In genomic region chr1:58945523-58945922, GRCm38 (mm10) we compare ENCODE assay signal across 20 mouse cellular contexts. TPM values are rescaled to one million over a fixed set of nuclear protein-coding genes. Genes with fewer than 3 reads are reported as not detected.
DNase-seq lines count a peak whose midpoint lies in the region; ATAC-seq lines count a peak whose summit lies in the region.
"Had no signal": no experiment of that assay in that cellular context is flagged by ENCODE, and none has a peak within 500 bp of the region (broad histone marks: within the 10 kb centered on the region; RNA-seq: fewer than 3 reads in every experiment).

No protein-coding gene starts in this region.

- H3K4me2 ChIP-seq in heart, embryonic 13.5 days: no peak overlapping the region
- H3K4me2 ChIP-seq: embryonic facial prominence, embryonic 15.5 days; hindbrain, embryonic 14.5 days; limb, embryonic 12.5 days; liver, embryonic 15.5 days; midbrain, embryonic 11.5 days; neural tube, embryonic 12.5 days had no signal

- no peak overlapping the region for H3K4me3 ChIP-seq in heart, embryonic 13.5 days
- H3K4me3 ChIP-seq: embryonic facial prominence, embryonic 15.5 days; forebrain, embryonic 10.5 days; limb, embryonic 12.5 days; liver, embryonic 15.5 days; neural tube, embryonic 12.5 days had no signal

- peaks cover 24% of the 10 kb centered on the region for H3K36me3 ChIP-seq in heart, embryonic 13.5 days

- H3K9me3 ChIP-seq in heart, embryonic 13.5 days: no peaks in the 10 kb centered on the region
- H3K9me3 ChIP-seq: embryonic facial prominence, embryonic 15.5 days; forebrain, embryonic 10.5 days; limb, embryonic 12.5 days; liver, embryonic 15.5 days; neural tube, embryonic 12.5 days had no signal

- DNase-seq in heart, postnatal 36 days: no peak
- DNase-seq in kidney, adult 8-10 months: peak; percentile 67 to 81
- DNase-seq in kidney, postnatal 10 days: no peak
- DNase-seq in NIH3T3 (ENCODE audit: low read depth): peak; percentile 13
- DNase-seq in adrenal gland, postnatal 10 days: peak; percentile 52
- no peak for DNase-seq in T-cell, adult 2 months (ENCODE audit: low spot score)
- DNase-seq: cerebellum, postnatal 14 days; embryo, embryonic 11 days; right cerebral cortex, postnatal 25 days; thymus, postnatal 25 days had no signal

- H3K4me1 ChIP-seq in heart, embryonic 13.5 days: peaks cover 30% of the 10 kb centered on the region
- H3K4me1 ChIP-seq: neural tube, embryonic 12.5 days had no signal

- peak overlapping the region; percentile 24; the same call in 1 of the 2 replicates for H3K27ac ChIP-seq in heart, embryonic 13.5 days (replicated peaks)
- H3K27ac ChIP-seq: embryonic facial prominence, embryonic 15.5 days; forebrain, embryonic 10.5 days; hindbrain, embryonic 14.5 days; kidney, postnatal 0 days; limb, embryonic 12.5 days; liver, embryonic 15.5 days; macrophage; neural tube, embryonic 12.5 days had no signal

- 81% methylated on average over 2 of the region's 2 CpGs for WGBS in heart, embryonic 13.5 days

- no peak for ATAC-seq in heart, embryonic 13.5 days (ENCODE audit: extremely low read depth, insufficient number of reproducible peaks, low FRiP score, low TSS enrichment)

- no peaks in the 10 kb centered on the region for H3K27me3 ChIP-seq in heart, embryonic 13.5 days (replicated peaks)
- H3K27me3 ChIP-seq: embryonic facial prominence, embryonic 15.5 days; limb, embryonic 12.5 days; liver, embryonic 15.5 days; neural tube, embryonic 12.5 days had no signal

- no peak overlapping the region for H3K9ac ChIP-seq in heart, embryonic 13.5 days
- H3K9ac ChIP-seq: embryonic facial prominence, embryonic 15.5 days; hindbrain, embryonic 14.5 days; limb, embryonic 12.5 days; liver, embryonic 15.5 days; neural tube, embryonic 12.5 days had no signal

- intact Hi-C loops in heart, postnatal 36 days (cut with DNase I): no loop called here

RNA-seq across cellular contexts. Expression of gene Trak2, which starts 27.7 kb away (rescaled TPM):
- 24.9 and 25.4 TPM in 2 replicates for polyA plus RNA-seq in heart, embryonic 13.5 days (2015; fragmentation: Nextera tagmentation; extraction: Ambion mirVana)
- total RNA-seq in heart, postnatal 36 days (2021): 100 to 1,000 TPM; 165 to 186 TPM
- 10 to 100 TPM; 38.9 to 54.9 TPM for total RNA-seq in adrenal gland, postnatal 10 days (2021)

RNA-seq across cellular contexts. Expression of gene Stradb, which starts 27.8 kb away (rescaled TPM):
- 24.1 and 27.4 TPM in 2 replicates for polyA plus RNA-seq in heart, embryonic 13.5 days (2015; fragmentation: Nextera tagmentation; extraction: Ambion mirVana)
- total RNA-seq in heart, postnatal 36 days (2021): 10 to 100 TPM; 70.2 to 70.6 TPM
- 10 to 100 TPM; 36.2 to 51.2 TPM for total RNA-seq in adrenal gland, postnatal 10 days (2021)

Comparison
In these comparisons a context has a peak if more than half of its experiments do, and no peak if none do; other contexts are left out.
1. DNase-seq: peak in kidney, adult 8-10 months (2 of 2), NIH3T3 (single experiment) and adrenal gland, postnatal 10 days (single experiment); none in heart, postnatal 36 days (0 of 2), kidney, postnatal 10 days (single experiment) and T-cell, adult 2 months (single experiment).